Mouse (Mus musculus) megakaryocyte progenitor cell, adult 5-6 weeks (primary cell): ENCODE measurements around the gene Dgkg. TPM values are rescaled to one million over a fixed set of nuclear protein-coding genes. Genes with fewer than 3 reads are reported as not detected.
A peak's percentile ranks its signal among the peaks of the same experiment; 100 is the strongest.

ENCODE experiments used
- ATAC-seq: replicated peaks from 2 replicates; pipeline ENCODE4 v1.8.0; 2016; ENCODE audit warnings: mild to moderate bottlenecking, moderate TSS enrichment, inconsistent platforms; ENCODE audit not compliant: poor library complexity
- total RNA-seq, 2 experiments: library from RNA; stranded (forward) in 1 of 2; stranded (reverse) in 1 of 2; fragments of 157-497, 149-512 nt in 1 of 2; fragments of 200-1000 nt in 1 of 2; gene quantifications; 2 replicates each; pipeline versions ENCODE4 v1.2.3 to v1.2.4; 2015 to 2017

Gene Dgkg
- 13.5 and 18.8 TPM in 2 replicates for total RNA-seq (2015)
- 13.9 and 14.0 TPM in 2 replicates for total RNA-seq (2017)

- peak; percentile 70 for ATAC-seq
Observed at GRCm38 (mm10) chr16:22656533-22657444, at the start of gene Dgkg. Gene Dgkg, minus strand, starts transcription at chr16:22657221.

GRCm38 (mm10) chr16:22704946-22705345, 47.9 kb upstream of the Dgkg start:
- no peak for ATAC-seq

- ATAC-seq, result no peak
Observed at GRCm38 (mm10) chr16:22704136-22704535, 47.1 kb upstream of the Dgkg start.

GRCm38 (mm10) chr16:22698846-22699760, 42.1 kb upstream of the Dgkg start:
- no peak for ATAC-seq

GRCm38 (mm10) chr16:22698101-22698500, 41.1 kb upstream of the Dgkg start:
- no peak for ATAC-seq

DNA sequence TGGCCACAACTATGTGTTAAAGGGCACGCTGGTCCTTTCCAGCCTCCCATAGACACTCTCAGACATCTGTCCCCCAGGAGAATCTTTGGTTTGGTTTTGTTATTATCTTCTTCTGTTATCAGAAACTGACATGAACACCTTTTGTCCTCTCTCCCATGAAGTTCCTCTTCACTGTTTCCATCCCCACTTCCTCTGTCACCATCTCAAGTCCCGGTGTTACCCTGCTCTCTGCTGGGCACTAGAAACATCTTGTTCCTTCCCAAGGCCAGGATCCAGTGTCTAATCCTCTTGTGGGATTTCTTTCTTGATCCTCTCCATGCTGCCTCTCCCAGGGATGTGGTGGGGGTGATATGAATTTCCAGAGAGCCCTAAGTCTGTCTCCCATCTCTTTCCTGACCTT, 32.6 kb upstream of the Dgkg start:
- 0 out of 2 replicates have a peak, but pooled peaks have one; percentile 23 for ATAC-seq

- no peak for ATAC-seq
Observed at GRCm38 (mm10) chr16:22687711-22688230, 30.8 kb upstream of the Dgkg start.

DNA sequence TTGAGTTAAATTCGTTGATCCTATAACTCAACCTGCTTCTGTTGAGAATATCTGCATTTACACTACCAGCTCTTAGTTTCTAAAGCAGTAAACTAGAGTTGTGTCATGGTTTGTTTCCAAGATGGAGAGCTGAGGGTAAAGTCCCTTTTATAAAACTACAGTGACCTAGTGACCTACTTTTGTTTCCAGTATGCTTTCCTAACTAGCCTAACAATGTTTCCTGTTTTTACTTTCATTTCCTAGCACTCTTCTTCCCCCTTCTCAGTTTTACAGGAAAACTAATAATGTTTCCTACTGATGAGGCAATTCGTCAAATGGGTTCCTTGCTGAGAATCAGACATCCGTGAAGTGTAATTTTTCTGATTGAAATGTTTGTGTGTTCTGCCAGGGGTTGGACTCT, 26.6 kb upstream of the Dgkg start:
- no peak for ATAC-seq

GRCm38 (mm10) chr16:22682727-22683126, 25.7 kb upstream of the Dgkg start:
- ATAC-seq, result no peak

- no peak for ATAC-seq
Observed at GRCm38 (mm10) chr16:22679641-22680040, 22.6 kb upstream of the Dgkg start.

DNA sequence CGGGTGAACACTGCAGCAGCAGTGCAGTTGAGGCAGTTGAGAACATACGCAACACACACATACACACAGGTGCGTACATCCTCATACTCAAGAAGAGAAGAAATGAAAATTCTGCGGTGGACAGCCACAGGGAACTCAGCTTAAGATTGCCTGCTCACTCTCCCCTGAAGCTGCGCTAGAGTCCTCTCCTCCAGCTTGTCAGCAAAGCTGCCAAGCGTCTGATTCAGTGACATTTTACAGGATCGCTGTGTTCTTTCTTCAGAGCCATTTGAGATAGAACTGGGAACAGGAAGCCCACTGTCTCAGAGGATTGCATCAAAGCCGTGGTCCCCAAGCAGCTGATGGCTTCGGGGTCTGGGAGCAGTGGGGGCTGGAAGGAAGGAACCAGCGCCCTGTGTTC, 17.6 kb upstream of the Dgkg start:
- no peak for ATAC-seq

GRCm38 (mm10) chr16:22674164-22674563, 17.1 kb upstream of the Dgkg start:
- ATAC-seq, result no peak

GRCm38 (mm10) chr16:22664033-22664432, 7.0 kb upstream of the Dgkg start:
- peak; percentile 80 for ATAC-seq

- no peak for ATAC-seq
Observed at GRCm38 (mm10) chr16:22663136-22663535, 6.1 kb upstream of the Dgkg start.

DNA sequence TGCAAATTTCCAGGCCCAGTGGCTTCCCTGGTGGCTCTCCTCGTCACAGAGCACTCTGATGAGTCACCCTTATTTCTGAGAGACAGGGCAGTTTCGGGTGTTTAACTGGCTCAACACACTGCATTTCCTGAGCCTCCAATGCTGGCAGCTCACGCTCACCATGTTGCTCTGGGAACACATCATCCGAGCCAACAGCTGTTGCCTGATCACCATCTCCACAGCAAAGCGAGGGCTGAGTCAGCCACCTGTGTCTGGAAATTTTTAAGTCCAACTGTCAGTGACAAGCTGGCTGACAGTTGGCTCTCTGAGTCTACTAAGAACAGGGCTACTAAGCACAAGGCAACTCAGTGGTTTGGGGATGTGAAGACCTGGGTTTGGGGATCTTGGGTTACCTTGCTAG, 4.1 kb upstream of the Dgkg start:
- ATAC-seq, result no peak

- peak; percentile 20; the same call in 1 of the 2 replicates for ATAC-seq
Observed at GRCm38 (mm10) chr16:22657874-22658789, 1.1 kb upstream of the Dgkg start.

DNA sequence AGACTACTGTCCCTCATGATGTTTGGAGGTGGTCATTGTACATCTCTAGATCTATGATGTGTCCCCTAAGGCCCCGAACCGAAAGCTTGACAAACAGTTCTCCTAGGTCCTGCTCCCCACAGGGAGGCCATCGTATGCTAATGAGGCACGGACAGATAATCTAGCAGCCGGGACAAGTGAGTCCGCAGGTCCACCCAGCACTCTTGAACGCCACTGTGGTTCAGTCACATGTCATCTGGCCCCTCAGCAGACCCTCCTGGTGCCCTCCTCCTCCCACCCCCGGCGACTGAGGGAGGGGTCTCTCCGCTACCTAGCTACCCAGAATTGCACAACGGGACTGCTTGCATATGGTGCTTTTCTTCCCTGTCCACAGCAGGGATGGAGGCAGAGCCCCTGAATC, 1.2 kb downstream of the Dgkg start:
- ATAC-seq, result no peak

DNA sequence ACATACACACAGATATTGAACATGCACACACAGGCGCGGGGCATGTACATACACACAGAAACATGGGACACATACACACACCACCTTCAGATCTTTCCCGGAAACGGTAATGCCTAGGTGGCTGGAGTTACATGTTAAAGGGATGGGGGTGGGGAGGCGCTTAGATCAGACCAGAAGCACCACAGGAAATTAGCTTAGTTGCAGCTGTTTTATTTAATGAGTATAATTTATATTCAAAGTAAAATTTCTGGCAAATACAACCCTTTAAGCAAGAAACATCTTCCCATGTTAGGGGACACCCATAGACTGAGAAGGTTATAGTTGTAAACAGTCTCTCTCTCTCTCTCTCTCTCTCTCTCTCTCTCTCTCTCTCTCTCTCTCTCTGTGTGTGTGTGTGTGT, 1.8 kb downstream of the Dgkg start:
- ATAC-seq, result no peak

DNA sequence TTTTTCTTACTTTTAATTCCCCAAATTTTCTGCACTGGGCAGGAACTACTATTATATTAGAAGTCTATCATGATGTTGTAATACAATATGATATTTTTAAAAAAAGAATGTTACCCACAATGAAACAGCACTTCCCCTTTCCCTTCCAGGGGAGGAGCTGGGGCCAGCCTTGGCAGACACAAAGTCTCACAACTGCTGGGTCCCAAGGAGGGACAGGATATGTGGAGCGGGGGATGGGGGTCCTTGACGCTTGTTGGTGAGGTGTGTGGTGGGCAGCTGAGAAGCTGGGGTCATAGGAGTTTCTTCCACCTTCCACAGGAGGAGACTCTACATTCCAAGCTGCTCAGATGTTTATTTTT, 2.6 kb downstream of the Dgkg start:
- peak; percentile 44 for ATAC-seq

GRCm38 (mm10) chr16:22653817-22654476, 3.1 kb downstream of the Dgkg start:
- ATAC-seq, result no peak
